Mouse (Mus musculus) olfactory bulb, adult 2 months (tissue): ENCODE measurements at regions not wholly inside any gene's neighbourhood (a gene's known extent, or its start where the extent isn't known, plus 50 kb on each side); places are given as distances from the start of the nearest gene placed in this dataset.

Experiments
- H3K27ac ChIP-seq: fragments of 200-500 bp; 2 replicates; pipeline ENCODE4 v1.5.1; 2012; ENCODE audit warnings: low read depth, low read length; ENCODE audit not compliant: insufficient read depth
- H3K4me1 ChIP-seq: fragments of 200-500 bp; 2 replicates; pipeline ENCODE4 v1.6.1; 2012; ENCODE audit warnings: low read length; ENCODE audit not compliant: control insufficient read depth, insufficient read depth
- H3K4me3 ChIP-seq: fragments of 200-500 bp; 2 replicates; pipeline ENCODE4 v1.5.1; 2012; ENCODE audit warnings: mild to moderate bottlenecking, low read depth, low read length, moderate library complexity; ENCODE audit not compliant: insufficient read depth
- CTCF ChIP-seq: fragments of 200-500 bp; IDR thresholded peaks from 2 replicates; pipeline ENCODE4 v1.5.1; 2012; ENCODE audit warnings: low read depth, mild to moderate bottlenecking, low read length, moderate library complexity; ENCODE audit not compliant: insufficient read depth
- POLR2A ChIP-seq: fragments of 200-500 bp; IDR thresholded peaks from 2 replicates; pipeline ENCODE4 v1.6.1; 2012; ENCODE audit warnings: mild to moderate bottlenecking, low read depth, low read length, moderate library complexity; ENCODE audit not compliant: insufficient read depth
- WGBS: fragments of 180-500 bp; shearing (Covaris S2); methylation state at CpG from one replicate; pipeline ENCODE4 v1.1.7; 2018; 5-methylcytosine and 5-hydroxymethylcytosine counted together

DNA sequence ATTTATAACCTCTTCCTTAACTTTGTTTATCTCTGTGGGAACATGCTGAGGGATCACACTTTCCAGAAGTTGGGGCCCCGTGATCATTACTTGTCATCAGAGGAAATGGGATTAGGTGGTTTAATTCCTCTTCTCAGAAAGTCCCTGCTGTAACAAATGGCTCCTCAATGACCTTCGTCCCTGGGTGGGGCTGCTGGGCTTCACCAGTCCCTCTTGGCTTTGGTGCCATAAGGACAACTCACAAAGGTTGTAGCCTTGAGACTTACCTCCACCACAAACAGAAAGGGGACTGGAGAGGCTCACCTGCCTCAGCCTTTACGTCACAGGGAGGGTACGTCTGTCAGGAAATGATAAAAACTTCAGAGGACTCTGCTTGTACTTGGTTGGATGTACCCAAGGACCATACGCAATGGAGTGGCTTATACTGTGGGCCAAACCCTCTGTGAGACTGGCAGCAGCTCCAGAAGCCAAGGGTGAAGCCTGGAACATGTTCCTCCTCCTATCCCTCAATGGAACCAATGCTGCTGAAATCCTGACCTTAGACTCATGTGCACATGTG, 237.4 kb downstream of the Setd4 start:
- TF ChIP-seq POLR2A = no peak
- no peak for TF ChIP-seq CTCF
- Histone ChIP-seq H3K4me3 (no peak overlapping the region), H3K4me1 (peaks cover 7% of the 10 kb centered on the region; the same call in 1 of the 2 replicates), H3K27ac (no peak overlapping the region)
- WGBS = 93% methylated on average over 5 of the region's 5 CpGs

GRCm38 (mm10) chr16:93365236-93365951, 238.5 kb downstream of the Setd4 start:
- 95% methylated on average over 3 of the region's 3 CpGs for WGBS
- H3K27ac ChIP-seq = no peak overlapping the region

GRCm38 (mm10) chr16:93359772-93360171, 244.1 kb downstream of the Setd4 start:
- peaks cover 4% of the 10 kb centered on the region; the same call in 1 of the 2 replicates for H3K4me1 ChIP-seq
- H3K27ac ChIP-seq = no peak overlapping the region
- 96% methylated on average over 8 of the region's 8 CpGs for WGBS
- TF ChIP-seq CTCF = no peak
- no peak overlapping the region for H3K4me3 ChIP-seq

More at GRCm38 (mm10) chr16:93365236-93365951, 238.5 kb downstream of the Setd4 start:
- TF ChIP-seq CTCF = no peak
- TF ChIP-seq POLR2A = no peak
- Histone ChIP-seq H3K4me3 (no peak overlapping the region), H3K4me1 (peaks cover 7% of the 10 kb centered on the region; the same call in 1 of the 2 replicates)

DNA sequence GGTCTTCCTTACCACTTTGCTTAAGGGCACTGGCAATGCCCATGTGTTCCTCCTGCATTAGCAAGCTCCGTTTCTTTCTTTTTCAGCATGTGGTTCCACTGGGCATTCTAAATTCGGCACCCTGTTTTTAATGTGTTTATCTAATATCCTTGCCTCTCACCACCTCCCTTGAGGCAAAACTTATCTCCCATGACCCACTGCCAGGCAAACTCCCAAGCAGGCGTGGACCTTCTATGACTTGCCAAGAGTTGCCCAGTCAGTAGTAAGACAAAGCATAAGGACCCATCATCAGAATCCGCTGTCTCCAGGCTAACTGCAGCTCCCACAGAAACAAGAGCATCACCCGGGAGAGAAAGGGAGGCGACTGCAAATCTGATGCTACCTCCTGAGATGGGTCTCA, 245.2 kb downstream of the Setd4 start:
- peaks cover 4% of the 10 kb centered on the region; the same call in 1 of the 2 replicates for H3K4me1 ChIP-seq
- no peak overlapping the region for H3K27ac ChIP-seq
- H3K4me3 ChIP-seq = no peak overlapping the region
- no peak for TF ChIP-seq POLR2A
- no peak for TF ChIP-seq CTCF
- WGBS = 41% methylated on average over 6 of the region's 6 CpGs

GRCm38 (mm10) chr16:93358166-93358565, 245.7 kb downstream of the Setd4 start:
- Histone ChIP-seq H3K27ac (no peak overlapping the region), H3K4me3 (no peak overlapping the region), H3K4me1 (peaks cover 4% of the 10 kb centered on the region; the same call in 1 of the 2 replicates)
- TF ChIP-seq CTCF = no peak
- TF ChIP-seq POLR2A = no peak
- WGBS = 82% methylated on average over 4 of the region's 4 CpGs

GRCm38 (mm10) chr16:93355204-93355899, 248.5 kb downstream of the Setd4 start:
- H3K4me3 ChIP-seq = no peak overlapping the region
- no peak overlapping the region for H3K27ac ChIP-seq
- 92% methylated on average over 11 of the region's 11 CpGs for WGBS
- TF ChIP-seq POLR2A = no peak
- no peak for TF ChIP-seq CTCF
- H3K4me1 ChIP-seq = peaks cover 4% of the 10 kb centered on the region; the same call in 1 of the 2 replicates

GRCm38 (mm10) chr16:93353971-93354370, 249.9 kb downstream of the Setd4 start:
- TF ChIP-seq POLR2A = no peak
- no peak for TF ChIP-seq CTCF
- whole genome bisulfite sequencing = 81% methylated on average over 6 of the region's 6 CpGs

DNA sequence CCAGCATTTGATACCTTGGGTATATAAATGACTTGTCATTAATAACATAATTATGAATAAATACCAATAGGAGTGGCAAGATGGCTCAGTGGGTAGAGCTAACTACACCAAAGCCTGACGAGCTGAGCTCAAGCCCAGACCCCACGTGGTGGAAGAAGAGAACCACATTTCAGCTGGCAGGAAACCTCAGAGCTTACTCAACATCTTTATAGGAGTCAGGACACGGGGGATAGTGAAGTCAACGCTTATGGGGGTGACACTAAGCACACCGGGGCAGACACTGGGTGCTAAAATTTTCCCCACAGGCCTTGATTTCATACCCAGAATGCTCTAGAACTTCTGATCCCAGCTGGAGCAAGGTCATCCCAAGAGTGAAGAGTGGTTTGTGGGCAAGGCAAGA, 259.3 kb downstream of the Setd4 start:
- no peaks in the 10 kb centered on the region for H3K4me1 ChIP-seq
- no peak for TF ChIP-seq POLR2A
- TF ChIP-seq CTCF = no peak
- 85% methylated on average over 5 of the region's 5 CpGs for WGBS
- H3K27ac ChIP-seq = no peak overlapping the region
- H3K4me3 ChIP-seq = no peak overlapping the region

More at GRCm38 (mm10) chr16:93353971-93354370, 249.9 kb downstream of the Setd4 start:
- H3K27ac ChIP-seq = no peak overlapping the region
- H3K4me1 ChIP-seq = peaks cover 4% of the 10 kb centered on the region; the same call in 1 of the 2 replicates
- H3K4me3 ChIP-seq = no peak overlapping the region

- Histone ChIP-seq H3K4me3 (no peak overlapping the region), H3K27ac (no peak overlapping the region), H3K4me1 (no peaks in the 10 kb centered on the region)
- TF ChIP-seq CTCF = no peak
- no peak for TF ChIP-seq POLR2A
- 73% methylated on average over 2 of the region's 2 CpGs for WGBS
These were observed 261.2 kb downstream of the Setd4 start for GRCm38 (mm10) chr16:93342701-93343100.
